Mouse (Mus musculus): ENCODE data around the gene Panx2.

Gene Panx2

GRCm38 (mm10) chr15:89059161-89059931 is at the start of gene Panx2:
Gene Panx2 (plus strand): TSS chr15:89059734.
- no peak for DNase-seq

- DNase-seq = no peak
Measured at GRCm38 (mm10) chr15:89016722-89017121, 42.8 kb upstream of the Panx2 start.

- no peak for DNase-seq
Measured at GRCm38 (mm10) chr15:89020085-89020484, 39.4 kb upstream of the Panx2 start.

GRCm38 (mm10) chr15:89020492-89020891 is 39.0 kb upstream of the Panx2 start:
- DNase-seq = no peak

- no peak for DNase-seq
Measured at GRCm38 (mm10) chr15:89044381-89044780, 15.2 kb upstream of the Panx2 start.

- no peak for DNase-seq
Measured at GRCm38 (mm10) chr15:89046356-89046755, 13.2 kb upstream of the Panx2 start.

GRCm38 (mm10) chr15:89054666-89055065 is 4.9 kb upstream of the Panx2 start:
- no peak for DNase-seq

- DNase-seq = no peak
Measured at GRCm38 (mm10) chr15:89058736-89059135, 798 bp upstream of the Panx2 start.

GRCm38 (mm10) chr15:89060032-89060681 is 623 bp downstream of the Panx2 start:
- peak; percentile 49 for DNase-seq

GRCm38 (mm10) chr15:89060811-89061460 is 1.4 kb downstream of the Panx2 start:
- no peak for DNase-seq

GRCm38 (mm10) chr15:89061761-89062517 is 2.4 kb downstream of the Panx2 start:
- DNase-seq = no peak

GRCm38 (mm10) chr15:89062518-89062910 is 3.0 kb downstream of the Panx2 start:
- DNase-seq = peak; percentile 2

- peak; percentile 2 for DNase-seq
Measured at GRCm38 (mm10) chr15:89063001-89063400, 3.5 kb downstream of the Panx2 start.

- DNase-seq = peak; percentile 16
Measured at GRCm38 (mm10) chr15:89063536-89063935, 4.0 kb downstream of the Panx2 start.

GRCm38 (mm10) chr15:89064891-89065290 is 5.4 kb downstream of the Panx2 start:
- DNase-seq = peak; percentile 2

GRCm38 (mm10) chr15:89067609-89068008 is 8.1 kb downstream of the Panx2 start:
- peak; percentile 6 for DNase-seq

GRCm38 (mm10) chr15:89068226-89068625 is 8.7 kb downstream of the Panx2 start:
- DNase-seq = peak; percentile 3

GRCm38 (mm10) chr15:89069336-89069840 is 9.9 kb downstream of the Panx2 start:
- DNase-seq = peak; percentile 12

GRCm38 (mm10) chr15:89070606-89071005 is 11.1 kb downstream of the Panx2 start:
- peak; percentile 5 for DNase-seq

GRCm38 (mm10) chr15:89073993-89074603 is 14.6 kb downstream of the Panx2 start:
- no peak for DNase-seq

- no peak for DNase-seq
Measured at GRCm38 (mm10) chr15:89074613-89075477, 15.3 kb downstream of the Panx2 start, which contains the start of gene Trabd. Gene Trabd (plus strand): TSS chr15:89075124.
